Mouse (Mus musculus) erythroblast, embryonic 14.5 days (primary cell): Measurements from ENCODE around the gene Dsp.

Experiments
- GATA1 ChIP-seq: IDR thresholded peaks from 2 replicates; pipeline ENCODE4 v1.6.1; 2012; ENCODE audit warnings: low read length, inconsistent platforms, mixed read lengths
- TAL1 ChIP-seq: IDR thresholded peaks from 3 replicates; pipeline ENCODE4 v1.6.1; 2012; ENCODE audit warnings: low read length, inconsistent platforms, mixed read lengths

DNA sequence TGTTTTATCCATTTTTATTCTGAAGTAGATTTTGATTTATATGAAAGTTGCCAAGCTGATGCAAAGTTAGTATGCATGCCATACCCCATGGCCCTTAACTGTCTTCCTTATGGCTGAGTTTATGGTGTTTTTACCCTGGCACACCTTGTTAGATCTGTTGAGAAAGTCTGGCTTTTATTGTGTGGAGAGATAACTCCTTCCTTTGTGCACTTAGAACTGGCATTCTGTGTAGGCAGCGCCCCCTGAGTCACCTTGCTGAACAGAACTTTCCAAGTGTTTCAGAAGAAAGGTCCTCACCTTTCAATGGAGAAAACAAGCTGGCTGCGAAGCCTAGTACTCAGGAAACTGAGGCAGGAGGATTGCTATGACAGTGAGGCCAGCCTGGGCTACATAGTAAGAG lies 10.9 kb downstream of the Dsp start:
- no peak for TF ChIP-seq GATA1
- TF ChIP-seq TAL1 = no peak
